Comparison of ENCODE assay signal across 14 mouse cellular contexts in the genomic region with DNA sequence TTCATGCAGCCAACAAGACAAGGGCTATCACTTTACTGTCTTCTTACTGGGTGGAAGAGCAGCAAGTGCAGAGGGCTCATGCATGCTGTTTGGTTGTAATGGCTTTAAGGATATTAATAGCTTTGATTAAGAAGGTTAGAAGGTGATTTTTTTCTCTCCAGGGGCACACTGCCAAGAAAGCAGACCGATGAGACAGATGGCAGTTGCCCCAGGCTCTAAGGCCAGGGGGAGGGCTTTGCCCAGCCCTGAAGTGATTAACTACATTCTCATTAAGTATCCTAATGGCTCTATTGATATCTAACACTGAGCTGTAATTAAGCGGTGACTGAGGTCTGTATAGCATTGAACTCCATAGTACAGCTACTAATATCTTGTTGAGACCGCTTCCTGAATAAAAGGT.
A peak's percentile ranks its signal among the peaks of the same experiment; 100 is the strongest.
DNase-seq lines count a peak whose midpoint lies in the region; ATAC-seq and TF ChIP-seq lines count a peak whose summit lies in the region.
"Had no signal": no experiment of that assay in that cellular context is flagged by ENCODE, and none has a peak within 500 bp of the region (broad histone marks: within the 10 kb centered on the region; RNA-seq: fewer than 3 reads in every experiment).

No protein-coding gene starts in this region.

- no peak overlapping the region for H3K4me2 ChIP-seq in midbrain, postnatal 0 days (ENCODE audit: low read depth, low read length, poor library complexity, severe bottlenecking)
- H3K4me2 ChIP-seq in midbrain, embryonic 11.5 days = no peak overlapping the region
- no peak overlapping the region for H3K4me2 ChIP-seq in intestine, embryonic 15.5 days (replicated peaks)
- H3K4me2 ChIP-seq: kidney, embryonic 15.5 days; liver, embryonic 11.5 days had no signal

- no peak overlapping the region for H3K9ac ChIP-seq in midbrain, postnatal 0 days (replicated peaks; ENCODE audit: low read length, poor library complexity, severe bottlenecking)
- no peak overlapping the region for H3K9ac ChIP-seq in midbrain, embryonic 11.5 days (ENCODE audit: low read length)
- no peak overlapping the region for H3K9ac ChIP-seq in intestine, embryonic 15.5 days
- H3K9ac ChIP-seq: kidney, embryonic 15.5 days had no signal

- peaks cover 67% of the 10 kb centered on the region for H3K36me3 ChIP-seq in midbrain, postnatal 0 days (ENCODE audit: insufficient read depth, low read length)
- H3K36me3 ChIP-seq in midbrain, embryonic 11.5 days (ENCODE audit: control insufficient read depth, insufficient read depth, low read length) = peaks cover 30% of the 10 kb centered on the region
- peaks cover 40% of the 10 kb centered on the region for H3K36me3 ChIP-seq in intestine, embryonic 15.5 days

- DNase-seq in gastrocnemius, adult 18-20 months (ENCODE audit: low spot score) = peak; percentile 55
- no peak for DNase-seq in gastrocnemius, postnatal 25 days
- DNase-seq in midbrain, postnatal 0 days (ENCODE audit: low spot score) = peak; percentile 65
- no peak for DNase-seq in midbrain, embryonic 11.5 days (ENCODE audit: low spot score, missing footprints)
- peak; percentile 89 for DNase-seq in cerebellum, adult 8-10 months
- peak; percentile 85 for DNase-seq in retina, postnatal 7 days (ENCODE audit: low read depth, low spot score)
- DNase-seq in left cerebral cortex, adult 8-10 months (ENCODE audit: low spot score in 2 of 2) = no peak
- DNase-seq: layer of hippocampus, postnatal 36 days; lung, postnatal 4 days; thymus, postnatal 36 days had no signal

- TF ChIP-seq CTCF in midbrain, postnatal 0 days (IDR thresholded peaks at IDR 0.05) = no peak

- no peak for ATAC-seq in midbrain, postnatal 0 days (ENCODE audit: low FRiP score)
- ATAC-seq in midbrain, embryonic 11.5 days (ENCODE audit: low FRiP score) = no peak
- ATAC-seq in intestine, embryonic 15.5 days = no peak
- ATAC-seq: Patski had no signal

- no peaks in the 10 kb centered on the region for H3K27me3 ChIP-seq in midbrain, postnatal 0 days (ENCODE audit: insufficient read depth, low read length)
- H3K27me3 ChIP-seq in midbrain, embryonic 11.5 days (ENCODE audit: control insufficient read depth, insufficient read depth, low read length) = no peaks in the 10 kb centered on the region
- no peaks in the 10 kb centered on the region for H3K27me3 ChIP-seq in intestine, embryonic 15.5 days (replicated peaks)
- H3K27me3 ChIP-seq: kidney, embryonic 15.5 days; Patski had no signal

- no peak overlapping the region for H3K27ac ChIP-seq in midbrain, postnatal 0 days (ENCODE audit: low read depth, low read length)
- no peak overlapping the region for H3K27ac ChIP-seq in midbrain, embryonic 11.5 days (ENCODE audit: low read depth, low read length)
- no peak overlapping the region for H3K27ac ChIP-seq in intestine, embryonic 15.5 days
- H3K27ac ChIP-seq: kidney, embryonic 15.5 days had no signal

- 47% methylated on average over 3 of the region's 3 CpGs for WGBS in midbrain, postnatal 0 days
- WGBS in midbrain, embryonic 11.5 days = 89% methylated on average over 3 of the region's 3 CpGs
- 78% methylated on average over 3 of the region's 3 CpGs for WGBS in intestine, embryonic 15.5 days

- no peaks in the 10 kb centered on the region for H3K4me1 ChIP-seq in midbrain, postnatal 0 days (ENCODE audit: insufficient read depth, low read length)
- H3K4me1 ChIP-seq in midbrain, embryonic 11.5 days (ENCODE audit: control insufficient read depth, insufficient read depth, low read length) = no peaks in the 10 kb centered on the region
- H3K4me1 ChIP-seq in intestine, embryonic 15.5 days (replicated peaks) = no peaks in the 10 kb centered on the region
- H3K4me1 ChIP-seq: kidney, embryonic 15.5 days had no signal

- no peak overlapping the region for H3K4me3 ChIP-seq in midbrain, postnatal 0 days (ENCODE audit: low read depth, low read length)
- no peak overlapping the region for H3K4me3 ChIP-seq in midbrain, embryonic 11.5 days (ENCODE audit: low read depth, low read length)
- no peak overlapping the region for H3K4me3 ChIP-seq in intestine, embryonic 15.5 days (replicated peaks)
- H3K4me3 ChIP-seq: kidney, embryonic 15.5 days had no signal

- no peaks in the 10 kb centered on the region for H3K9me3 ChIP-seq in midbrain, postnatal 0 days (ENCODE audit: low read length)
- H3K9me3 ChIP-seq in midbrain, embryonic 11.5 days (ENCODE audit: control insufficient read depth, low read length) = no peaks in the 10 kb centered on the region
- no peaks in the 10 kb centered on the region for H3K9me3 ChIP-seq in intestine, embryonic 15.5 days
- H3K9me3 ChIP-seq: kidney, embryonic 15.5 days had no signal

Comparison
In these comparisons a context has a peak if more than half of its experiments do, and no peak if none do; other contexts are left out.
1. DNase-seq: peak in gastrocnemius, adult 18-20 months (single experiment), midbrain, postnatal 0 days (single experiment), cerebellum, adult 8-10 months (single experiment) and retina, postnatal 7 days (single experiment); none in gastrocnemius, postnatal 25 days (single experiment), midbrain, embryonic 11.5 days (single experiment) and left cerebral cortex, adult 8-10 months (0 of 2).